ENCODE assay signal across 18 mouse cellular contexts in the genomic region with DNA sequence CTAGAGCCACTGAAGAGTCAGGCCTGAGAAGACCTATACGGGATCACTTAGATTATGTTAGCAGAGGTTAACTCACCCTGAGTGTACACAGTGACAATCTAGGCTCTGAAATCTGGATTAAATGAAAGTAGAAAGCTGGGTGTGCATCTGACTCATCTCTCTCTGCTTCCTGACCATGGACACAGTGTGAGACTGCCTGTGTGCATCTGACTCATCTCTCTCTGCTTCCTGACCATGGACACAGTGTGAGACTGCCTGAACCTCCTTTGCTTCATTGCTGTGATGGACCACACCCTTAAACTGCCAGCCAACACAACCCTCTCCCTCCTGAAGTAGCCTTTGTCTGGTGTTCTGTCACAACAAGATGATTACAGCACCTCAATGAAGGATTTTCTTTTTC.
DNase-seq lines count a peak whose midpoint lies in the region; ATAC-seq and TF ChIP-seq lines count a peak whose summit lies in the region.
"Had no signal": no experiment of that assay in that cellular context is flagged by ENCODE, and none has a peak within 500 bp of the region (broad histone marks: within the 10 kb centered on the region; RNA-seq: fewer than 3 reads in every experiment).

No protein-coding gene starts in this region.

- no peak overlapping the region for H3K4me2 ChIP-seq in forebrain, postnatal 0 days (ENCODE audit: low read depth)
- H3K4me2 ChIP-seq in forebrain, embryonic 14.5 days (ENCODE audit: low read length): no peak overlapping the region
- H3K4me2 ChIP-seq in myocyte (ENCODE audit: low read depth): peak overlapping the region; percentile 14
- H3K4me2 ChIP-seq: hindbrain, embryonic 13.5 days; intestine, embryonic 15.5 days; limb, embryonic 13.5 days had no signal

- no peak for TF ChIP-seq RAD21 in MEL (IDR thresholded peaks at IDR 0.05; ENCODE audit: low read depth, low read length)

- no peaks in the 10 kb centered on the region for H3K79me2 ChIP-seq in MEL (ENCODE audit: control insufficient read depth, insufficient read depth, low read length, poor library complexity)
- no peaks in the 10 kb centered on the region for H3K79me2 ChIP-seq in myocyte (ENCODE audit: control insufficient read depth, insufficient read depth)

- H3K36me3 ChIP-seq in forebrain, postnatal 0 days (ENCODE audit: insufficient read depth): no peaks in the 10 kb centered on the region
- peaks cover 7% of the 10 kb centered on the region; the same call in 1 of the 2 replicates for H3K36me3 ChIP-seq in forebrain, embryonic 14.5 days (ENCODE audit: control insufficient read depth, insufficient read depth, low read length)
- peaks cover 0 to 3% of the 10 kb centered on the region in 2 experiments; a peak in 1 of 4 replicates for H3K36me3 ChIP-seq in MEL (ENCODE audit: control insufficient read depth in 1 of 2, insufficient read depth in 2 of 2, low read length in 2 of 2)
- no peaks in the 10 kb centered on the region for H3K36me3 ChIP-seq in myocyte (ENCODE audit: control insufficient read depth, insufficient read depth)
- H3K36me3 ChIP-seq: hindbrain, embryonic 13.5 days; intestine, embryonic 15.5 days; limb, embryonic 13.5 days had no signal

- TF ChIP-seq POLR2A in MEL (IDR thresholded peaks at IDR 0.05; ENCODE audit: control insufficient read depth in 1 of 2, insufficient read depth in 1 of 2, low read depth in 1 of 2, low read length in 2 of 2, poor library complexity in 1 of 2): no peak
- TF ChIP-seq POLR2A in myocyte (IDR thresholded peaks at IDR 0.05; ENCODE audit: insufficient read length, low read depth): no peak

- no peak overlapping the region for H3K27ac ChIP-seq in forebrain, postnatal 0 days (ENCODE audit: low read depth, low read length)
- H3K27ac ChIP-seq in forebrain, embryonic 14.5 days (ENCODE audit: low read depth, low read length): no peak overlapping the region
- no peak overlapping the region for H3K27ac ChIP-seq in MEL (ENCODE audit: control insufficient read depth, low read depth, low read length)
- H3K27ac ChIP-seq: hindbrain, embryonic 13.5 days; intestine, embryonic 15.5 days; kidney, postnatal 0 days; limb, embryonic 13.5 days had no signal

- H3K9me3 ChIP-seq in forebrain, postnatal 0 days (ENCODE audit: low read length): no peaks in the 10 kb centered on the region
- H3K9me3 ChIP-seq in forebrain, embryonic 14.5 days (replicated peaks; ENCODE audit: control insufficient read depth, low read length): no peaks in the 10 kb centered on the region
- H3K9me3 ChIP-seq in MEL (replicated peaks; ENCODE audit: insufficient read depth, low read length): no peaks in the 10 kb centered on the region
- H3K9me3 ChIP-seq: hindbrain, embryonic 13.5 days; intestine, embryonic 15.5 days; limb, embryonic 13.5 days; megakaryocyte, embryonic 14.5 days had no signal

- TF ChIP-seq EP300 in MEL (IDR thresholded peaks at IDR 0.05; ENCODE audit: low read depth in 1 of 2, low read length in 2 of 2): no peak

- no peaks in the 10 kb centered on the region for H3K4me1 ChIP-seq in forebrain, postnatal 0 days (ENCODE audit: insufficient read depth)
- H3K4me1 ChIP-seq in forebrain, embryonic 14.5 days (ENCODE audit: control insufficient read depth, insufficient read depth, low read length): no peaks in the 10 kb centered on the region
- H3K4me1 ChIP-seq in MEL (ENCODE audit: control insufficient read depth in 1 of 2, insufficient read depth in 2 of 2, low read length in 2 of 2): peaks cover 3 to 4% of the 10 kb centered on the region in 2 experiments; a peak in 3 of 4 replicates
- H3K4me1 ChIP-seq: hindbrain, embryonic 13.5 days; intestine, embryonic 15.5 days; limb, embryonic 13.5 days; megakaryocyte, embryonic 14.5 days had no signal

- WGBS in forebrain, postnatal 0 days: 93% methylated on average over 1 of the region's 1 CpGs
- WGBS in forebrain, embryonic 14.5 days: 97% methylated on average over 1 of the region's 1 CpGs

- H3K27me3 ChIP-seq in forebrain, postnatal 0 days (ENCODE audit: insufficient read depth, low read length): no peaks in the 10 kb centered on the region
- no peaks in the 10 kb centered on the region for H3K27me3 ChIP-seq in forebrain, embryonic 14.5 days (replicated peaks; ENCODE audit: control insufficient read depth, insufficient read depth, low read length)
- no peaks in the 10 kb centered on the region for H3K27me3 ChIP-seq in MEL (ENCODE audit: control insufficient read depth in 1 of 2, insufficient read depth in 2 of 2, low read length in 2 of 2)
- H3K27me3 ChIP-seq in myocyte (ENCODE audit: control insufficient read depth, insufficient read depth, insufficient read length): no peaks in the 10 kb centered on the region
- H3K27me3 ChIP-seq: hindbrain, embryonic 13.5 days; intestine, embryonic 15.5 days; limb, embryonic 13.5 days; megakaryocyte, embryonic 14.5 days had no signal

- no peak for DNase-seq in forebrain, postnatal 0 days
- no peak for DNase-seq in forebrain, embryonic 14.5 days (ENCODE audit: low spot score)
- DNase-seq in A20 (ENCODE audit: low read depth, low spot score): peak; percentile 11
- peak; percentile 42 for DNase-seq in MEL (ENCODE audit: low read depth, low spot score)
- no peak for DNase-seq in left cerebral cortex, adult 18-20 months (ENCODE audit: low spot score in 2 of 2)
- DNase-seq in testis, postnatal 10 days (ENCODE audit: low spot score): no peak
- DNase-seq: cerebellum, postnatal 14 days; gastrocnemius, postnatal 14 days; lung, postnatal 10 days; right cerebral cortex, postnatal 14 days; thymus, postnatal 4 days had no signal

- H3ac ChIP-seq in myocyte (ENCODE audit: control insufficient read depth, insufficient read length): no peak overlapping the region

- no peak overlapping the region for H3K4me3 ChIP-seq in forebrain, postnatal 0 days (ENCODE audit: low read depth, low read length)
- no peak overlapping the region for H3K4me3 ChIP-seq in forebrain, embryonic 14.5 days (ENCODE audit: low read depth, low read length)
- H3K4me3 ChIP-seq in MEL (ENCODE audit: control insufficient read depth in 1 of 2, insufficient read depth in 1 of 2, low read depth in 2 of 2, low read length in 2 of 2): no peak overlapping the region
- H3K4me3 ChIP-seq in myocyte: no peak overlapping the region
- H3K4me3 ChIP-seq: hindbrain, embryonic 13.5 days; intestine, embryonic 15.5 days; limb, embryonic 13.5 days; megakaryocyte, embryonic 14.5 days had no signal

- peak; percentile 23; the same call in 1 of the 2 replicates for ATAC-seq in forebrain, postnatal 0 days
- ATAC-seq in forebrain, embryonic 14.5 days: no peak
- ATAC-seq: forebrain, embryonic 16.5 days; intestine, embryonic 15.5 days had no signal

- TF ChIP-seq CTCF in forebrain, postnatal 0 days (IDR thresholded peaks at IDR 0.05; ENCODE audit: low read depth): no peak
- TF ChIP-seq CTCF in MEL (IDR thresholded peaks at IDR 0.05 in 2 of 3, conservative IDR thresholded peaks at IDR 0.05 in 1 of 3; ENCODE audit: control insufficient read depth in 1 of 3, insufficient read depth in 1 of 3, low read depth in 2 of 3, low read length in 3 of 3, poor library complexity in 1 of 3, severe bottlenecking in 1 of 3): no peak

- no peak overlapping the region for H3K9ac ChIP-seq in forebrain, postnatal 0 days
- H3K9ac ChIP-seq in forebrain, embryonic 14.5 days (ENCODE audit: low read length): no peak overlapping the region
- H3K9ac ChIP-seq in MEL (ENCODE audit: control insufficient read depth, low read depth, low read length, poor library complexity, severe bottlenecking): no peak overlapping the region
- H3K9ac ChIP-seq: hindbrain, embryonic 13.5 days; intestine, embryonic 15.5 days; limb, embryonic 13.5 days had no signal

TF ChIP-seq in MEL, 35 proteins besides CTCF, POLR2A, EP300 and RAD21:
- no peak for TF ChIP-seq KAT2A (conservative IDR thresholded peaks at IDR 0.05; ENCODE audit: low read depth, low read length)
- TF ChIP-seq TBP (IDR thresholded peaks at IDR 0.05; ENCODE audit: low read depth, low read length): peak; percentile 74

TF ChIP-seq in myocyte, 11 proteins besides CTCF, POLR2A, EP300 and RAD21:
- TF ChIP-seq TCF3 (IDR thresholded peaks at IDR 0.05; ENCODE audit: insufficient read length, low read depth): no peak
- no peak for TF ChIP-seq USF1 (IDR thresholded peaks at IDR 0.05; ENCODE audit: low read depth)
- no peak for TF ChIP-seq REST (IDR thresholded peaks at IDR 0.05; ENCODE audit: insufficient read depth, insufficient read length)
- no peak for TF ChIP-seq MAX (IDR thresholded peaks at IDR 0.05; ENCODE audit: low read depth)
- TF ChIP-seq MYOD1 (IDR thresholded peaks at IDR 0.05; ENCODE audit: control insufficient read depth in 1 of 3, insufficient read length in 2 of 3, low read depth in 2 of 3): no peak
- TF ChIP-seq CEBPB (IDR thresholded peaks at IDR 0.05; ENCODE audit: insufficient read depth, poor library complexity, severe bottlenecking): no peak
- no peak for TF ChIP-seq POLR2AphosphoS2 (IDR thresholded peaks at IDR 0.05; ENCODE audit: insufficient read length, low read depth)
- no peak for TF ChIP-seq MYOG (IDR thresholded peaks at IDR 0.05; ENCODE audit: control insufficient read depth in 1 of 3, insufficient read depth in 1 of 3, insufficient read length in 2 of 3, low read depth in 2 of 3)
- TF ChIP-seq SRF (IDR thresholded peaks at IDR 0.05; ENCODE audit: control insufficient read depth, insufficient read length, low read depth): no peak
- no peak for TF ChIP-seq E2F4 (IDR thresholded peaks at IDR 0.05; ENCODE audit: insufficient read depth)
- no peak for TF ChIP-seq TCF12 (IDR thresholded peaks at IDR 0.05; ENCODE audit: insufficient read depth, poor library complexity, severe bottlenecking)

Comparison
In these comparisons a context has a peak if more than half of its experiments do, and no peak if none do; other contexts are left out.
1. DNase-seq: peak in A20 (single experiment) and MEL (single experiment); none in forebrain, postnatal 0 days (single experiment), forebrain, embryonic 14.5 days (single experiment), left cerebral cortex, adult 18-20 months (0 of 2) and testis, postnatal 10 days (single experiment).